Comparison of ENCODE assay signal across 9 mouse cellular contexts in the genomic region with DNA sequence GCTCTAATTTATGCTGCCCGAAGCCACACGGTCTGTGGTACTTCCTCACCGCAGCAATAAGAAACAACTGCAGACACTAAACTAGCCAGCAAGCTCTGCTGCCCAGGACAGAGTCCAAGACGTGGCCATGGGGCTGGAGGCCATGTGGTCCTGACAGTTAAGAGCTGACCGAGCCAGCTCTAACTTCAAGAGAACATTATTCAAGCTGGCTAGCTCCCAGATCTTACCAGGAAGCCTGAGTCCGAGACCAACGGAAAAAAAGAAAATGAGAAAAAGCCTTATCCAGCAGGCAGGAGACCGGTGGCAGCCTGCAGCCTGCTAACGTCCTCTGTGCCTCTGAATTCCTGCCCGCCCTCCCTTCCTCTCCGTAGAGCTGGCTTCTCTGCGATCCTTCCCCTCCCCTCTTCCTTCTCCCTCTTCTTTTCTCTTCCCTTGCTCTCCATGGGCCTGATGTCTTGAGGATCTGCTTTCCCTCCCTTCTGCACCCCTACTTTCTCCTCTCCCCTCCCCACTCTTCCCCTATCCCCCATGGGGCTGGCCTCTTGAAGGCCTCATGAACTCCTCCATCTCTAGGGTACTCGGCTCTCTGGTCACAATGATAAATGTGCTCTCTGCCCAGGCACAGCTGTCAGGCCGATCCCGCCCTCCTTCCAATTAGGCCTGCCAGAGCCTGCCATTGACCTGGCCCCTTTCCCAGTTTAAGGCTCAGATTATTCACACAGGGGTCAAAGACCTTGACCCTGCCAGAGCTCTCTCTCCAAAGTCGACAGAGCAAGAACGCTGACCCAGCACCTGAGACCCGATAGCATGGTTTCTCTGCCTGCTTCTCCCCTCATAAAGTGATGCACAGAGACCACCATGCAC. TPM values are rescaled to one million over a fixed set of nuclear protein-coding genes. Genes with fewer than 3 reads are reported as not detected.
DNase-seq lines count a peak whose midpoint lies in the region; ATAC-seq and TF ChIP-seq lines count a peak whose summit lies in the region.
"Had no signal": no experiment of that assay in that cellular context is flagged by ENCODE, and none has a peak within 500 bp of the region (broad histone marks: within the 10 kb centered on the region; RNA-seq: fewer than 3 reads in every experiment).

No protein-coding gene starts in this region.

- no peak for TF ChIP-seq POLR2A in lung, adult 2 months (IDR thresholded peaks at IDR 0.05; ENCODE audit: borderline replicate concordance, extremely low read depth, low read depth, low read length)

- H3K4me1 ChIP-seq in lung, embryonic 16.5 days (replicated peaks; ENCODE audit: control insufficient read depth, insufficient read depth, low read length), result no peaks in the 10 kb centered on the region
- no peaks in the 10 kb centered on the region for H3K4me1 ChIP-seq in lung, adult 2 months (ENCODE audit: control insufficient read depth, insufficient read depth, low read length)
- H3K4me1 ChIP-seq in embryonic facial prominence, embryonic 10.5 days, result peaks cover 12% of the 10 kb centered on the region
- no peaks in the 10 kb centered on the region for H3K4me1 ChIP-seq in forebrain, embryonic 11.5 days (replicated peaks; ENCODE audit: control insufficient read depth, insufficient read depth, low read length)

- no peak for DNase-seq in lung, adult 2 months
- DNase-seq in embryonic facial prominence, embryonic 10.5 days (ENCODE audit: low spot score), result peak; percentile 34
- peak; percentile 62 for DNase-seq in kidney, adult 18-20 months
- DNase-seq in mesoderm, embryonic 11.5 days (ENCODE audit: low read depth, low spot score), result peak; percentile 73
- DNase-seq in forebrain, embryonic 11.5 days (ENCODE audit: low spot score), result no peak
- DNase-seq in thymus, postnatal 0 days (ENCODE audit: low spot score), result no peak
- no peak for DNase-seq in spleen, postnatal 10 days (ENCODE audit: low spot score in 2 of 2)

- H3K4me2 ChIP-seq in lung, embryonic 16.5 days (ENCODE audit: low read depth, low read length), result no peak overlapping the region
- H3K4me2 ChIP-seq in forebrain, embryonic 11.5 days (ENCODE audit: low read depth, low read length, severe bottlenecking), result no peak overlapping the region

- no peak overlapping the region for H3K27ac ChIP-seq in lung, embryonic 16.5 days (ENCODE audit: low read length)
- H3K27ac ChIP-seq in embryonic facial prominence, embryonic 10.5 days (replicated peaks), result no peak overlapping the region
- H3K27ac ChIP-seq in forebrain, embryonic 11.5 days (ENCODE audit: low read depth, low read length), result no peak overlapping the region

- peaks cover 2% of the 10 kb centered on the region; the same call in 1 of the 2 replicates for H3K9me3 ChIP-seq in lung, embryonic 16.5 days (ENCODE audit: control insufficient read depth, low read length)
- 0 out of 2 replicates have a peak, but pooled peaks cover 9% of the 10 kb centered on the region for H3K9me3 ChIP-seq in embryonic facial prominence, embryonic 10.5 days
- H3K9me3 ChIP-seq in forebrain, embryonic 11.5 days (ENCODE audit: control insufficient read depth, low read length), result peaks cover 2% of the 10 kb centered on the region; the same call in 1 of the 2 replicates

- no peak overlapping the region for H3K9ac ChIP-seq in lung, embryonic 16.5 days (ENCODE audit: low read length)
- no peak overlapping the region for H3K9ac ChIP-seq in forebrain, embryonic 11.5 days (ENCODE audit: low read length)

- 25% methylated on average over 18 of the region's 18 CpGs for WGBS in lung, embryonic 16.5 days
- 30% methylated on average over 18 of the region's 18 CpGs for WGBS in lung, adult 2 months
- 43% methylated on average over 18 of the region's 18 CpGs for WGBS in embryonic facial prominence, embryonic 10.5 days
- WGBS in forebrain, embryonic 11.5 days, result 65% methylated on average over 18 of the region's 18 CpGs

- TF ChIP-seq CTCF in lung, adult 2 months (IDR thresholded peaks at IDR 0.05; ENCODE audit: insufficient read depth, low read length), result no peak

- no peaks in the 10 kb centered on the region for H3K36me3 ChIP-seq in lung, embryonic 16.5 days (ENCODE audit: control insufficient read depth, insufficient read depth, low read length)
- no peaks in the 10 kb centered on the region for H3K36me3 ChIP-seq in embryonic facial prominence, embryonic 10.5 days (replicated peaks)
- H3K36me3 ChIP-seq in forebrain, embryonic 11.5 days (ENCODE audit: control insufficient read depth, insufficient read depth, low read length), result no peaks in the 10 kb centered on the region

- H3K4me3 ChIP-seq in lung, embryonic 16.5 days (ENCODE audit: low read length), result no peak overlapping the region
- no peak overlapping the region for H3K4me3 ChIP-seq in lung, adult 2 months (replicated peaks; ENCODE audit: extremely low read depth, low read depth, low read length)
- H3K4me3 ChIP-seq in embryonic facial prominence, embryonic 10.5 days, result no peak overlapping the region
- no peak overlapping the region for H3K4me3 ChIP-seq in forebrain, embryonic 11.5 days (ENCODE audit: low read depth, low read length)

- ATAC-seq in lung, embryonic 16.5 days (ENCODE audit: low read depth), result peak; percentile 61
- ATAC-seq in forebrain, embryonic 11.5 days (replicated peaks; ENCODE audit: low FRiP score), result no peak
- ATAC-seq: Patski had no signal

- no peaks in the 10 kb centered on the region for H3K27me3 ChIP-seq in lung, embryonic 16.5 days (ENCODE audit: control insufficient read depth, insufficient read depth, low read depth, low read length)
- no peaks in the 10 kb centered on the region; the same call in 1 of the 2 replicates for H3K27me3 ChIP-seq in embryonic facial prominence, embryonic 10.5 days (replicated peaks; ENCODE audit: low read depth, poor library complexity, severe bottlenecking)
- no peaks in the 10 kb centered on the region for H3K27me3 ChIP-seq in forebrain, embryonic 11.5 days (ENCODE audit: control insufficient read depth, insufficient read depth, low read length)
- H3K27me3 ChIP-seq: Patski had no signal

RNA-seq across cellular contexts. Expression of a gene that starts 18.6 kb away (rescaled TPM):
- 3.6 and 4.3 TPM in 2 replicates for polyA plus RNA-seq in lung, embryonic 16.5 days (2015; fragmentation: Nextera tagmentation; extraction: Ambion mirVana)
- 6.6 and 11.2 TPM in 2 replicates for polyA plus RNA-seq in lung, adult 2 months (2012; rRNA removed)
- 7.6 and 8.9 TPM in 2 replicates for polyA plus RNA-seq in embryonic facial prominence, embryonic 10.5 days (2016; fragmentation: Nextera tagmentation; extraction: Ambion mirVana)
- polyA plus RNA-seq in forebrain, embryonic 11.5 days (2014; fragmentation: Nextera tagmentation; extraction: Ambion mirVana), result 11.8 and 13.9 TPM in 2 replicates
- polyA plus RNA-seq in thymus, postnatal 0 days (2015; fragmentation: Nextera tagmentation; extraction: Ambion mirVana), result 2.3 and 3.4 TPM in 2 replicates

Comparison
In these comparisons a context has a peak if more than half of its experiments do, and no peak if none do; other contexts are left out.
1. DNase-seq: peak in embryonic facial prominence, embryonic 10.5 days (single experiment), kidney, adult 18-20 months (single experiment) and mesoderm, embryonic 11.5 days (single experiment); none in lung, adult 2 months (single experiment), forebrain, embryonic 11.5 days (single experiment), thymus, postnatal 0 days (single experiment) and spleen, postnatal 10 days (0 of 2).